Mouse (Mus musculus) heart, embryonic 10.5 days (tissue): ENCODE measurements around the gene Sprr2k. TPM values are rescaled to one million over a fixed set of nuclear protein-coding genes. Genes with fewer than 3 reads are reported as not detected.

Experiments used
- polyA plus RNA-seq: library from polyadenylated mRNA; unstranded; fragments of >200 nt; fragmentation: Nextera tagmentation; extraction: Ambion mirVana; gene quantifications from 2 replicates; pipeline ENCODE4 v1.2.1, GENCODE M21; 2016

The Sprr2k gene
- polyA plus RNA-seq, 1 experiment from 2014 or later: not detected

Other genes with a start within 250 kb of the Sprr2k start
- not detected in 2 replicates for gene Sprr2a1, start 216.8 kb upstream of the Sprr2k start, polyA plus RNA-seq
- 0.84 and 1.4 TPM in 2 replicates for gene Sprr2a2, start 216.7 kb upstream of the Sprr2k start, polyA plus RNA-seq
- gene Sprr2a3, start 147.2 kb upstream of the Sprr2k start, polyA plus RNA-seq: not detected in 2 replicates
- 0.18 TPM in 1 of 2 replicates, not detected in the other for gene Sprr2b, start 116.0 kb upstream of the Sprr2k start, polyA plus RNA-seq
- not detected in 2 replicates for gene Sprr2d, start 93.4 kb upstream of the Sprr2k start, polyA plus RNA-seq
- gene Sprr2e, start 80.4 kb upstream of the Sprr2k start, polyA plus RNA-seq: not detected in 2 replicates
- 0.24 TPM in 1 of 2 replicates, not detected in the other for gene Sprr2f, start 67.4 kb upstream of the Sprr2k start, polyA plus RNA-seq
- gene Sprr2h, start 46.9 kb upstream of the Sprr2k start, polyA plus RNA-seq: not detected in 2 replicates
- gene Sprr2i, start 24.6 kb upstream of the Sprr2k start, polyA plus RNA-seq: not detected in 2 replicates
- not detected in 2 replicates for gene Sprr2j-ps, start 14.5 kb upstream of the Sprr2k start, polyA plus RNA-seq
- 5.8 and 6.8 TPM in 2 replicates for gene Gm9774, start 3.2 kb upstream of the Sprr2k start, polyA plus RNA-seq
- gene Sprr1b, start 6.2 kb downstream of the Sprr2k start, polyA plus RNA-seq: not detected in 2 replicates
- gene Sprr3, start 26.1 kb downstream of the Sprr2k start, polyA plus RNA-seq: not detected in 2 replicates
- gene Sprr1a, start 53.3 kb downstream of the Sprr2k start, polyA plus RNA-seq: 0.37 TPM in 1 of 2 replicates, not detected in the other
- gene Sprr4, start 67.9 kb downstream of the Sprr2k start, polyA plus RNA-seq: not detected in 2 replicates
- gene 2310046K23Rik, start 101.9 kb downstream of the Sprr2k start, polyA plus RNA-seq: not detected in 2 replicates
- not detected in 2 replicates for gene Ivl, start 141.2 kb downstream of the Sprr2k start, polyA plus RNA-seq
- not detected in 2 replicates for gene Smcp, start 156.4 kb downstream of the Sprr2k start, polyA plus RNA-seq
- not detected in 2 replicates for gene 2210017I01Rik, start 174.9 kb downstream of the Sprr2k start, polyA plus RNA-seq
- not detected in 2 replicates for gene Lce6a, start 189.1 kb downstream of the Sprr2k start, polyA plus RNA-seq
- gene Lce1a1, start 215.7 kb downstream of the Sprr2k start, polyA plus RNA-seq: not detected in 2 replicates
- gene Lce1b, start 224.3 kb downstream of the Sprr2k start, polyA plus RNA-seq: not detected in 2 replicates
- not detected in 2 replicates for gene Lce1a2, start 237.7 kb downstream of the Sprr2k start, polyA plus RNA-seq
- gene Lce1c, start 246.7 kb downstream of the Sprr2k start, polyA plus RNA-seq: not detected in 2 replicates